Mouse (Mus musculus) left cerebral cortex, adult 11 months (tissue): ENCODE results near the gene Zmynd15.

Experiments used
- DNase-seq: peaks from one replicate; pipeline ENCODE4 v3.0.0; 2022; ENCODE audit warnings: low spot score

The Zmynd15 gene

GRCm38 (mm10) chr11:70506385-70506784 is 47.2 kb downstream of the Zmynd15 start:
- DNase-seq: no peak

GRCm38 (mm10) chr11:70506962-70507515 is 47.8 kb downstream of the Zmynd15 start:
- DNase-seq: no peak

- no peak for DNase-seq
These were observed 50.7 kb downstream of the Zmynd15 start for GRCm38 (mm10) chr11:70509753-70510564.

GRCm38 (mm10) chr11:70511242-70511641 is 52.0 kb downstream of the Zmynd15 start:
- DNase-seq: no peak

GRCm38 (mm10) chr11:70511825-70512224 is 52.6 kb downstream of the Zmynd15 start:
- no peak for DNase-seq

GRCm38 (mm10) chr11:70512709-70513342 is 53.6 kb downstream of the Zmynd15 start:
- no peak for DNase-seq

GRCm38 (mm10) chr11:70513520-70513919 is 54.3 kb downstream of the Zmynd15 start:
- DNase-seq: no peak

GRCm38 (mm10) chr11:70514288-70514687 is 55.1 kb downstream of the Zmynd15 start, which contains the start of gene Vmo1:
Gene Vmo1 (minus strand): TSS chr11:70514616.
- no peak for DNase-seq
